Mouse (Mus musculus): ENCODE data around the gene Lrpap1.

DNA sequence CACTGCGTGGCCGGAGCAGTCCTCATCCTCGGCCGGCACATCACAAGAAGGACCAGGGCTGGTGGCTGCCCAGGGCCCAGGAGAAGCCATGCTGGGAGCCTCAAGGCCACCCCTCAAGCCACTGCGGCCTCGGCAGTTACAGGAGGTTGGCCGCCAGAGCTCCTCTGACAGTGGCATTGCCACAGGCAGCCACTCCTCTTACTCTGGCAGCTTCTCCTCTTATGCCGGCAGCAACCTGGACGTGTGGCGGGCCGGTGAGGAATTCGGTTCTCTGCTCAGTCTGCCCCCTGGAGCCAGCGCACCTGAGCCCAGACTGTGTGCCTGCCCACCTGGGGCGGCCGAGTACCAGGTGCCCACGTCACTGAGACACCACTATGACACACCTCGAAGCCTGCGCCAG, 26.5 kb downstream of the Lrpap1 start:
- TF ChIP-seq POLR2A (IDR thresholded peaks at IDR 0.05; ENCODE audit: low read depth, low read length) (no peak), CTCF (IDR thresholded peaks at IDR 0.05; ENCODE audit: extremely low read depth, insufficient read length, insufficient replicate concordance, low read depth, low read length) (no peak)
